In the genomic region with DNA sequence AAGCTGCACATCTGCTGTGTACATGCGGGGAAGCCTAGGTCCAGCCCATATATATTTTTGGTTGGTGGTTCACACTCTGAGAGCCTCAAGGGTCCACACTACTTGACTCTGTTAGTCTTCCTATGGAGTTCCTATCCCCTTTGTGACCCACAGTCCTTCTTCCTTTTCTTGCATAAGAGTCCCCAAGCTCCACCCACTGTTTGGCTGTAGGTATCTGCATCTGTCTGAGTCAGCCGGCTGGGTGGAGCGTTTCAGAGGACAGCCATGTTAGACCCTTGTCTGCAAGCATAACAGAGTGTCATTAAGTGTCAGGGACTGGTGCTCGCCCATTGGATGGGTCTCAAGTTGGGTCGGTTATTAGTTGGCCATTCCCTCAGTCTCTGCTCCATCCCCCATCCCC, we compare ENCODE assay signal across 29 mouse cellular contexts. TPM values are rescaled to one million over a fixed set of nuclear protein-coding genes. Genes with fewer than 3 reads are reported as not detected.
A peak's percentile ranks its signal among the peaks of the same experiment; 100 is the strongest.
DNase-seq lines count a peak whose midpoint lies in the region; ATAC-seq and TF ChIP-seq lines count a peak whose summit lies in the region.
"Had no signal": no experiment of that assay in that cellular context is flagged by ENCODE, and none has a peak within 500 bp of the region (broad histone marks: within the 10 kb centered on the region; RNA-seq: fewer than 3 reads in every experiment).

No protein-coding gene starts in this region.

- DNase-seq in CD4-positive, CD25-positive, alpha-beta regulatory T cell, adult 2 months (ENCODE audit: low read depth, low spot score) = peak; percentile 15
- peak; percentile 20 for DNase-seq in liver, postnatal 0 days
- DNase-seq in forebrain, embryonic 10.5 days (ENCODE audit: extremely low spot score, low spot score) = no peak
- no peak for DNase-seq in testis, postnatal 14 days (ENCODE audit: low spot score)
- DNase-seq: cerebellum, adult 2 months; embryo, embryonic 11 days; gastrocnemius, postnatal 10 days; heart, postnatal 36 days; kidney, adult 9 months; kidney, postnatal 25 days; layer of hippocampus, postnatal 36 days; lung, adult 18-20 months; lung, postnatal 14 days; right cerebral cortex, adult 18-20 months; right cerebral cortex, postnatal 4 days; thymus, adult 18-20 months; thymus, postnatal 36 days had no signal

- no peak overlapping the region for H3K4me3 ChIP-seq in liver, postnatal 0 days (ENCODE audit: low read depth, low read length)
- no peak overlapping the region for H3K4me3 ChIP-seq in liver, embryonic 12.5 days
- H3K4me3 ChIP-seq in forebrain, embryonic 10.5 days = no peak overlapping the region
- H3K4me3 ChIP-seq: embryonic facial prominence, embryonic 13.5 days; erythroblast, embryonic 14.5 days; heart, embryonic 15.5 days; hindbrain, embryonic 13.5 days; layer of hippocampus, adult 2 months; midbrain, embryonic 15.5 days had no signal

- H3K27me3 ChIP-seq in liver, postnatal 0 days (ENCODE audit: insufficient read depth, low read length) = no peaks in the 10 kb centered on the region
- no peaks in the 10 kb centered on the region for H3K27me3 ChIP-seq in liver, embryonic 12.5 days (replicated peaks)
- H3K27me3 ChIP-seq in forebrain, embryonic 10.5 days (ENCODE audit: poor library complexity, severe bottlenecking) = no peaks in the 10 kb centered on the region
- H3K27me3 ChIP-seq: CH12.LX; embryonic facial prominence, embryonic 13.5 days; heart, embryonic 15.5 days; hindbrain, embryonic 13.5 days; midbrain, embryonic 15.5 days had no signal

- 61% methylated on average over 5 of the region's 5 CpGs for WGBS in liver, postnatal 0 days (ENCODE audit: insufficient replicate concordance)
- 55% methylated on average over 5 of the region's 5 CpGs for WGBS in liver, embryonic 12.5 days (ENCODE audit: insufficient replicate concordance)
- 88% methylated on average over 5 of the region's 5 CpGs for WGBS in forebrain, embryonic 10.5 days

- H3K36me3 ChIP-seq in liver, postnatal 0 days (replicated peaks; ENCODE audit: insufficient read depth, low read length) = 0 out of 2 replicates have a peak, but pooled peaks cover 3% of the 10 kb centered on the region
- no peaks in the 10 kb centered on the region for H3K36me3 ChIP-seq in liver, embryonic 12.5 days
- H3K36me3 ChIP-seq in forebrain, embryonic 10.5 days (replicated peaks) = no peaks in the 10 kb centered on the region
- H3K36me3 ChIP-seq: embryonic facial prominence, embryonic 13.5 days; G1E; heart, embryonic 15.5 days; hindbrain, embryonic 13.5 days; midbrain, embryonic 15.5 days had no signal

- H3K4me2 ChIP-seq in liver, postnatal 0 days (ENCODE audit: low read depth, low read length) = no peak overlapping the region
- no peak overlapping the region for H3K4me2 ChIP-seq in liver, embryonic 12.5 days
- H3K4me2 ChIP-seq: embryonic facial prominence, embryonic 13.5 days; heart, embryonic 15.5 days; hindbrain, embryonic 13.5 days; midbrain, embryonic 15.5 days had no signal

- TF ChIP-seq EP300 in liver, postnatal 0 days (IDR thresholded peaks at IDR 0.05; ENCODE audit: low read depth) = no peak

- H3K27ac ChIP-seq in liver, postnatal 0 days (ENCODE audit: low read depth) = no peak overlapping the region
- H3K27ac ChIP-seq in liver, embryonic 12.5 days = no peak overlapping the region
- H3K27ac ChIP-seq in forebrain, embryonic 10.5 days = no peak overlapping the region
- H3K27ac ChIP-seq: embryonic facial prominence, embryonic 13.5 days; heart, embryonic 15.5 days; hindbrain, embryonic 13.5 days; layer of hippocampus, adult 2 months; midbrain, embryonic 15.5 days had no signal

- peaks cover 18% of the 10 kb centered on the region for H3K4me1 ChIP-seq in liver, postnatal 0 days (ENCODE audit: insufficient read depth)
- H3K4me1 ChIP-seq in liver, embryonic 12.5 days = no peaks in the 10 kb centered on the region
- no peaks in the 10 kb centered on the region for H3K4me1 ChIP-seq in forebrain, embryonic 10.5 days
- H3K4me1 ChIP-seq: embryonic facial prominence, embryonic 13.5 days; midbrain, embryonic 15.5 days had no signal

- ATAC-seq in CD4-positive, CD25-positive, alpha-beta regulatory T cell, adult 4 months = no peak
- ATAC-seq in liver, postnatal 0 days = peak; percentile 47
- ATAC-seq in liver, embryonic 12.5 days = no peak
- ATAC-seq in megakaryocyte, adult 5-6 weeks (ENCODE audit: poor library complexity, severe bottlenecking) = 0 out of 2 replicates have a peak, but pooled peaks have one; percentile 33
- ATAC-seq: forebrain, embryonic 14.5 days; midbrain, embryonic 15.5 days had no signal

- no peak for TF ChIP-seq CTCF in liver, postnatal 0 days (IDR thresholded peaks at IDR 0.05; ENCODE audit: low read depth)

- no peaks in the 10 kb centered on the region for H3K9me3 ChIP-seq in liver, postnatal 0 days (ENCODE audit: low read length)
- no peaks in the 10 kb centered on the region for H3K9me3 ChIP-seq in liver, embryonic 12.5 days (replicated peaks)
- H3K9me3 ChIP-seq in forebrain, embryonic 10.5 days = no peaks in the 10 kb centered on the region
- H3K9me3 ChIP-seq: embryonic facial prominence, embryonic 13.5 days; heart, embryonic 15.5 days; hindbrain, embryonic 13.5 days; midbrain, embryonic 15.5 days had no signal

- no peak overlapping the region for H3K9ac ChIP-seq in liver, postnatal 0 days (replicated peaks)
- no peak overlapping the region for H3K9ac ChIP-seq in liver, embryonic 12.5 days
- H3K9ac ChIP-seq: embryonic facial prominence, embryonic 13.5 days; heart, embryonic 15.5 days; hindbrain, embryonic 13.5 days; midbrain, embryonic 15.5 days had no signal

RNA-seq across cellular contexts. Expression of gene Zfp622, which starts 33.6 kb away (rescaled TPM):
- polyA plus RNA-seq in CD4-positive, CD25-positive, alpha-beta regulatory T cell, adult 4 months (2017; shearing (Covaris generic)) = 10 to 100 TPM in 1 of 2 experiments, 1 to 10 TPM in 1; 6.3 to 18.1 TPM
- polyA plus RNA-seq in liver, postnatal 0 days (2015; fragmentation: Nextera tagmentation; extraction: Ambion mirVana) = 9.8 and 13.4 TPM in 2 replicates
- 25.5 and 25.9 TPM in 2 replicates for polyA plus RNA-seq in liver, embryonic 12.5 days (2016; fragmentation: Nextera tagmentation; extraction: Ambion mirVana)
- total RNA-seq in megakaryocyte, adult 5-6 weeks (2015) = 58.1 and 60.0 TPM in 2 replicates
- total RNA-seq in megakaryocyte, adult 5-6 weeks (2017) = 78.3 and 91.7 TPM in 2 replicates
- 22.0 and 24.4 TPM in 2 replicates for polyA plus RNA-seq in forebrain, embryonic 10.5 days (2016; fragmentation: Nextera tagmentation; extraction: Ambion mirVana)

Comparison
In these comparisons a context has a peak if more than half of its experiments do, and no peak if none do; other contexts are left out.
1. ATAC-seq: peak in liver, postnatal 0 days (single experiment) and megakaryocyte, adult 5-6 weeks (single experiment); none in CD4-positive, CD25-positive, alpha-beta regulatory T cell, adult 4 months (single experiment) and liver, embryonic 12.5 days (single experiment).
2. DNase-seq: peak in CD4-positive, CD25-positive, alpha-beta regulatory T cell, adult 2 months (single experiment) and liver, postnatal 0 days (single experiment); none in forebrain, embryonic 10.5 days (single experiment) and testis, postnatal 14 days (single experiment).